Mouse (Mus musculus) adrenal gland, adult 18-20 months (tissue): ENCODE data around the gene Wfdc1. TPM values are rescaled to one million over a fixed set of nuclear protein-coding genes. Genes with fewer than 3 reads are reported as not detected.

ENCODE experiments used
- DNase-seq, 2 experiments: peaks; one replicate each; pipeline ENCODE4 v3.0.0; 2021 to 2022; ENCODE audit warnings: low spot score in 2 of 2
- total RNA-seq, 2 experiments: library from RNA; stranded (reverse); gene quantifications; 1 replicate in 1 of 2; 2 replicates in 1 of 2; pipeline ENCODE4 v1.2.3; 2021

Wfdc1 gene
- total RNA-seq, 2 experiments from 2014 or later, result 8.9 to 12.2 TPM

- DNase-seq, result no peak
Observed at GRCm38 (mm10) chr8:119727093-119727492, 60.9 kb downstream of the Wfdc1 start.

GRCm38 (mm10) chr8:119728351-119728895 lies 62.3 kb downstream of the Wfdc1 start:
- DNase-seq, result no peak

- no peak for DNase-seq
Observed at GRCm38 (mm10) chr8:119732072-119732471, 65.9 kb downstream of the Wfdc1 start.

GRCm38 (mm10) chr8:119736348-119736917 lies 70.3 kb downstream of the Wfdc1 start:
- no peak for DNase-seq

- no peak for DNase-seq
Observed at GRCm38 (mm10) chr8:119737093-119737900, 71.1 kb downstream of the Wfdc1 start.

Other genes with a start within 250 kb of the Wfdc1 start
- gene Osgin1, start 232.2 kb upstream of the Wfdc1 start, total RNA-seq, result 100 to 1,000 TPM; 161 to 218 TPM
- gene Necab2, start 219.6 kb upstream of the Wfdc1 start, total RNA-seq, result 1 to 10 TPM; 6.2 to 8.6 TPM
- not detected for gene Slc38a8, start 164.7 kb upstream of the Wfdc1 start, total RNA-seq
- gene Mbtps1, start 107.6 kb upstream of the Wfdc1 start, total RNA-seq, result 10 to 100 TPM; 74.1 to 93.5 TPM
- 10 to 100 TPM; 22.3 to 45.4 TPM for gene Hsdl1, start 91.2 kb upstream of the Wfdc1 start, total RNA-seq
- not detected for gene Dnaaf1, start 91.1 kb upstream of the Wfdc1 start, total RNA-seq
- 10 to 100 TPM; 11.9 to 15.5 TPM for gene Taf1c, start 61.1 kb upstream of the Wfdc1 start, total RNA-seq
- gene Adad2, start 53.6 kb upstream of the Wfdc1 start, total RNA-seq, result not detected
- gene Kcng4, start 30.7 kb upstream of the Wfdc1 start, total RNA-seq, result under 1 TPM; 0.60 to 0.61 TPM
- gene Atp2c2, start 33.6 kb downstream of the Wfdc1 start, total RNA-seq, result under 1 TPM; 0.13 to 0.56 TPM
- 1 to 10 TPM; 8.4 to 9.7 TPM for gene Tldc1, start 112.1 kb downstream of the Wfdc1 start, total RNA-seq
- 10 to 100 TPM; 43.6 to 52.1 TPM for gene Cotl1, start 174.2 kb downstream of the Wfdc1 start, total RNA-seq
- gene Klhl36, start 195.9 kb downstream of the Wfdc1 start, total RNA-seq, result 1 to 10 TPM; 4.9 to 5.8 TPM
- 100 to 1,000 TPM; 114 to 127 TPM for gene Usp10, start 244.0 kb downstream of the Wfdc1 start, total RNA-seq
- gene Gm20388, start 244.5 kb downstream of the Wfdc1 start, total RNA-seq, result 1 to 10 TPM; 1.3 to 8.5 TPM